Mouse (Mus musculus) right cerebral cortex, postnatal 36 days (tissue): ENCODE measurements around the gene Lrp1.

Experiments
- DNase-seq, 2 experiments: peaks; one replicate each; pipeline ENCODE4 v3.0.0; 2022; ENCODE audit warnings: low spot score in 2 of 2, mixed read lengths in 1 of 2

Lrp1 gene

DNA sequence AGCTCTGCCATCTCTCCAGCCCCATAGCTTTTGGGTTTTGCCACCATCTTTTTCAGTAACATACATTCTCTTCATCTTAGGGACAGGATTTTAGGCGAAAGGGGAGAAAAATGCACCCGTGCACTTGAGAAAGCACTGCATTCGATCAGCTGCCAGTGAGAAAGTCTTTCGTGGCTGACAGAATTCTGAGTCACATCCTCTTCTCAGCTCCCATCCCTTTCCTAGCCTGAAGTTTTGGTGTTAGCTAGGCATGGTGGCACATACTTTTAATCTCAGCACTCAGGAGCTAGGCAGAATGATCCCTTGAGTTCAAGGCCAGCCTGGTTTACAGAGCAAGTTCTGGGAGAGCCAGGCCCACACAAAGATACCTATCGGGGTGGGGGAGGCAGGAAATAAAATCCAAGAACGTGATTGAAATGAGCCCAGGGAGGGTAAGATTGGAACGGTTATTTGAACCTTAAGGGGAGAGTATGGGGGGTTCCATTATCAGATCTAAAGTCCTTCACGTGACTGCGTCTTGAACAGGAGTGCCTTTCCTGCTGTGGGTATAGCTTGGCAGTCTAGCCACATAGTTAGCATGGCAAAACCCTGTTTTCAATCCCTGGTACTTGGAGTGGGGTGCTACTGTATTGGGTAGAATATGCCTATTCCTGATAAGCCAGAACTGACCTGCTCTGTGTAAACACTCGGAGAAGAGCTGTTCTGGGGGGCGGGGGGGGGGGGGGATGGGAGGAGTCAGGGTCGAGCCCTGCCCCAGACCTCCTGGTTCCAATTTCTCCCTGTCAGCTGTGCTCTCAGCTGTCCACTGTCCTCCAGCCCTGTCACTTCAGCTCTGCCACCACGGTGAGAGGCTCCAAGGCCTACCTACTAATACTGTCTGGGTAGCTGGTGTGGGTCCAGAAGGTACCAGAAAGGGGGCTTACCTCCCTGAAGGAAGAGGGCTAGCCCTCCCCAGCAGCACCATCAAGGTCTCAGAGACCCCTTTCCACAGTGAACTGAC, 119.8 kb downstream of the Lrp1 start, which contains the start of gene Stac3:
TSS of gene Stac3 (plus strand) at position 793 of the 1,000 bp plus-strand sequence.
- no peak for DNase-seq

- DNase-seq, result no peak
These were observed 120.9 kb downstream of the Lrp1 start for GRCm38 (mm10) chr10:127500042-127500441.

DNA sequence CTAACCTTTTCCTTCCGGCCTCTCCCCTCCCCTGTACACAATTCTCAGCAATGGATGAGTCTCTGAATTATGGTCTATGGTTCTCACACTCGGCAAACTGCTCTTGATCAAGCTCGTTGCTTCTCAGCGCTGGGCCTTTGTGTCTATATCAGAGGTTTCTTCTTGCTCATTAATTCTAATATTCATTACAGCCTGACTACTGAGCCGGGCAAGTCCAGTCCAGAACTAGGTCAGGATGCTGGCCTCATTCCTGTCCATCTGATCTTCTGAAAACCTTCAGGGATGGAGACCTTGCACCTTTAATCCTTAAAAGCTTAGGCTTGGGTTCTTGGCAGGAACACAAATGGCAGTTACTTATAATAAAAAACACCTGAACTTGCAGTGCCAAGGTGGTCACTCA, 121.4 kb downstream of the Lrp1 start:
- DNase-seq, result no peak

- DNase-seq, result no peak
These were observed 124.8 kb downstream of the Lrp1 start for GRCm38 (mm10) chr10:127496156-127496555.

DNA sequence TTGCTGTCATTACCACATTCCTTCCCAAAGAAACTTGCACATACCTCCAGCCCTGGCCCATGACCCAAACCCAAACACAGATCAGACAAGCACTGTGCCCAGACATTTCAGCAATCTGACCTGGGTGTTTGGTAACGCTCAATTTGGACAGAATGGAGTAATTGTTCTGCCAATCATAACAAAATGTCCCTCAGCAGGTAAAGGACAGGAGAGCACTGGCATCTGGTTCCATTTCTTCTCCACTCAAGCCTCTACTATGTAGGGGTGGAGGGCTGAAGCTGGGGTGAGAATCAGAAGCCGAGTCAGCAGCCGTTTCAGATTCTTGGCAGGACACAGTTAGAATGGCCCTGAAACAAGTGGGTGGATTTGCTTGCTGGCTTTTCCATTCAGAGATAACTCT, 128.8 kb downstream of the Lrp1 start:
- no peak for DNase-seq

DNA sequence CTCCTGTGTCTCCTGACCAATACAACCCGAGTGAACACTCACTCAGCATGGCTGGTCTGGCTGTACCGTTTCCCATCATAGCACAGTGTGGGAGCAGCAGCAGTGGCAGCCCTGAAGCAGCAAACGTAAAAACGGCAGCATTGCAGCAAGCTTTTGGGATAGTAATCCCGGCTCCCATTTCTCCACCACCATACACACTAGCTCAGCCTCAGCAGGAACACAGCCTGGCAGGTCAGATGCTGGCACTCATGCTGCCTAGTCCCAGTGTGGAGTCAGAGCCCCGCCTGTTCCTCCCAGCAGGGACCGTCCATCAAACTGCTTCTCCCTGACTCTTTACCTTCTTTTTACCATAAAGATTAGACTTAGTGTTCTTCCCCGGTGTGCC, 129.8 kb downstream of the Lrp1 start:
- no peak for DNase-seq

DNA sequence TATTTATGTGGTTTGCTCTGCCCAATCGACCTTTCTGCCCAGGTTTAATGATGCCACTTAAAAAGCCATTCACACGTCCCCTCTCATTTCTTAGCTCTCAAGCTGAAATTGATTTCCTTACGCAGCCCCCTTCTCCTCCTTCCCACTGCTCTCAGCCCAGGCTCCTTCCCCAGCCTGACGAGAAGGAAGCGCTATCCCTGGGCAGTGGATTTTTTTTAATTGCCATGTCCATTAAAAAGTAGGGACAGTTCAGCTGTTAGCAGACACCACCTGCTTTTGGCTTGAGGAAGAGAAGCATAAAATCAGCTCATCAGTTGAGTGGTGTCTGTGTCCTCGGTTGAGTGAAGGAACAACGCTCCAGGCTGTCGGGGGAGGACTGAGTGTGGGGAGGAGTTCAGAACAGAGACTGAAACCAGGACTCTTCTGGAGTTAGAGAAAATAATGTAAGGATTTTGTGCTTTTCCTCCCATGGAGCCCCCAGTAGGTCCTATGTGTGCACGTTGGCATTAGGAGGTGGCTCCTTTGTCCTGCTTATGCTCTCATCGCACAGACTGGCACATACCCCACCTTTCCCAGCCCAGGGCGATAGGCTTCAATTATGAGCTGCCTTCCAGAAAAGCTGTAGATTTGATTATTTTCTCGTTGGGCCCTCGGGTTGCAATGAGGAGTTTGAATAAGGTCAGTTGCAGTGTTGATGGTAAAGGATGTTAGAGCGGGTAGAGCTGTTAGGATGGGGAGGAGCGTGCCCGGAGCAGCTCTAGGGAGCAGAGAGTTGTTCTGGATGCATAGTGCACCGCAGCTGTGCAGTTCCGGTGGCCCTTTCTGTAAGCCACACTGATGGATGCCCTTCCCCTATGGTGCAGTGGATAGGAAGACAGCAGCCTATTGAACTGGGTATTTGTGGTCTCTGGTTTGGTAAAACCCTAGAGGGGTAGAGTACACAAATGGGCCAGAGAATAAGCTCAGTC, 130.5 kb downstream of the Lrp1 start:
- no peak for DNase-seq

DNA sequence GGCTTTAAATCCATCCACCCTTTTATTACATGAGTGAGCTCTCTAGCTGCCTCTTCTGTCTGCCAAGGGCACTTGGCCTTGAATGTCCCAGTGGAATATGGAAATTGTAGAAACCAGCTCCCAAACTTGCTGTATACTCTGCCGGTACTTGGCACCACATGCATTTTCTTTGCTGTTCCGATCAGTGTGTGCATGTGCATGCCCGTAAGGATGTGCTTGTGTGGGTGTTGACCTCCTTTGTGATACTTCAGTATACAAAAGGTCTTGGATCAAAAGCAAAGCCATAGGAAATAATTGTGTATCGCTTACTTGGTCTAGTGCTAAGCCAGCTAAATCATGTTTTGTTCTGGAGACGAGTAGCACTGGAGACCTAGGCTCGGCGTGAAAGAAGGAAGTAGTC, 132.1 kb downstream of the Lrp1 start:
- DNase-seq, result no peak
